Mouse (Mus musculus) hindbrain, postnatal 0 days (tissue): ENCODE measurements around the gene Pnpla2. TPM values are rescaled to one million over a fixed set of nuclear protein-coding genes. Genes with fewer than 3 reads are reported as not detected.

Experiments used
- ATAC-seq: fragments of 200-750 bp; cut with Nextera tagmentation; 2 replicates; pipeline ENCODE4 v1.8.0; 2017; ENCODE audit warnings: mild to moderate bottlenecking, moderate TSS enrichment, moderate library complexity
- DNase-seq: peaks from one replicate; pipeline ENCODE4 v3.0.0-alpha.2; 2015; ENCODE audit warnings: low spot score
- H3K27ac ChIP-seq: fragments of 300-500 bp; sonication (generic); 2 replicates; pipeline ENCODE4 v1.5.1; 2014; ENCODE audit warnings: mild to moderate bottlenecking
- H3K27me3 ChIP-seq: fragments of 300-500 bp; sonication (generic); 2 replicates; pipeline ENCODE4 v1.6.1; 2014; ENCODE audit warnings: low read length, mixed read lengths; ENCODE audit not compliant: insufficient read depth
- H3K36me3 ChIP-seq: fragments of 300-500 bp; sonication (generic); 2 replicates; pipeline ENCODE4 v1.6.1; 2014; ENCODE audit warnings: low read length, mixed read lengths; ENCODE audit not compliant: insufficient read depth
- H3K4me1 ChIP-seq: fragments of 300-500 bp; sonication (generic); 2 replicates; pipeline ENCODE4 v1.6.1; 2014; ENCODE audit warnings: antibody characterized with exemption, low read length, mixed read lengths; ENCODE audit not compliant: insufficient read depth
- H3K4me2 ChIP-seq: fragments of 300-500 bp; sonication (generic); 2 replicates; pipeline ENCODE4 v1.6.1; 2014; ENCODE audit warnings: low read depth, mild to moderate bottlenecking, low read length, moderate library complexity, mixed read lengths
- H3K4me3 ChIP-seq: fragments of 300-500 bp; sonication (generic); 2 replicates; pipeline ENCODE4 v1.5.1; 2014; ENCODE audit warnings: low read length
- H3K9ac ChIP-seq: fragments of 300-500 bp; sonication (generic); replicated peaks from 2 replicates; pipeline ENCODE4 v1.6.1; 2014; ENCODE audit warnings: mild to moderate bottlenecking, low read length, moderate library complexity, mixed read lengths
- H3K9me3 ChIP-seq: fragments of 300-500 bp; sonication (generic); 2 replicates; pipeline ENCODE4 v1.6.1; 2016; ENCODE audit warnings: low read length, mixed read lengths
- CTCF ChIP-seq: IDR thresholded peaks from 2 replicates; pipeline ENCODE4 v1.5.1; 2016; ENCODE audit warnings: antibody characterized with exemption, control low read depth, low read depth
- WGBS: fragments of 180-500 bp; shearing (Covaris S2); extraction: QIAGEN DNeasy Blood & Tissue Kit; methylation state at CpG from one replicate; pipeline ENCODE4 v1.1.7; 2014; 5-methylcytosine and 5-hydroxymethylcytosine counted together
- polyA plus RNA-seq: library from polyadenylated mRNA; unstranded; fragments of >200 nt; fragmentation: Nextera tagmentation; extraction: Ambion mirVana; gene quantifications from 2 replicates; pipeline ENCODE4 v1.2.1, GENCODE M21; 2015
- total RNA-seq: library from RNA; depleted of rRNA; stranded (reverse); fragments of >200 nt; gene quantifications from 2 replicates; pipeline ENCODE4 v1.2.3, GENCODE M21; 2014

The Pnpla2 gene
- total and polyA plus RNA-seq, 2 experiments from 2014 or later = 8.5 to 22.4 TPM

- no peak for ATAC-seq
- WGBS = 20% methylated on average over 5 of the region's 5 CpGs
- peak overlapping the region; percentile 46; the same call in 1 of the 2 replicates for H3K9ac ChIP-seq
These were observed 7.4 kb downstream of the Pnpla2 start for GRCm38 (mm10) chr7:141462333-141462821.

GRCm38 (mm10) chr7:141463824-141464602, 9.0 kb downstream of the Pnpla2 start:
- H3K27ac ChIP-seq = no peak overlapping the region
- H3K36me3 ChIP-seq = 0 out of 2 replicates have a peak, but pooled peaks cover 4% of the 10 kb centered on the region
- TF ChIP-seq CTCF = no peak
- peaks cover 29% of the 10 kb centered on the region for H3K27me3 ChIP-seq
- no peak overlapping the region for H3K4me2 ChIP-seq
- no peak overlapping the region for H3K9ac ChIP-seq
- no peak for DNase-seq
- H3K9me3 ChIP-seq = no peaks in the 10 kb centered on the region
- ATAC-seq = no peak
- peaks cover 12% of the 10 kb centered on the region; the same call in 1 of the 2 replicates for H3K4me1 ChIP-seq
- no peak overlapping the region for H3K4me3 ChIP-seq
- WGBS = 27% methylated on average over 12 of the region's 12 CpGs

More at GRCm38 (mm10) chr7:141462333-141462821, 7.4 kb downstream of the Pnpla2 start:
- Histone ChIP-seq H3K4me2 (peak overlapping the region; percentile 69), H3K36me3 (0 out of 2 replicates have a peak, but pooled peaks cover 4% of the 10 kb centered on the region), H3K4me3 (no peak overlapping the region), H3K27me3 (peaks cover 29% of the 10 kb centered on the region), H3K4me1 (no peaks in the 10 kb centered on the region; the same call in 1 of the 2 replicates), H3K9me3 (no peaks in the 10 kb centered on the region), H3K27ac (no peak overlapping the region)
- no peak for TF ChIP-seq CTCF
- DNase-seq = no peak

- peak overlapping the region; percentile 11; the same call in 1 of the 2 replicates for H3K4me3 ChIP-seq
- H3K27me3 ChIP-seq = peaks cover 29% of the 10 kb centered on the region
- H3K27ac ChIP-seq = no peak overlapping the region
- no peaks in the 10 kb centered on the region for H3K9me3 ChIP-seq
- no peak for DNase-seq
- peak overlapping the region; percentile 32 for H3K4me2 ChIP-seq
- no peak overlapping the region for H3K9ac ChIP-seq
- ATAC-seq = no peak
- H3K4me1 ChIP-seq = peaks cover 19% of the 10 kb centered on the region; the same call in 1 of the 2 replicates
- no peak for TF ChIP-seq CTCF
- 0 out of 2 replicates have a peak, but pooled peaks cover 1% of the 10 kb centered on the region for H3K36me3 ChIP-seq
- 5% methylated on average over 38 of the region's 38 CpGs for WGBS
These were observed 9.7 kb downstream of the Pnpla2 start for GRCm38 (mm10) chr7:141464603-141465201.

DNA sequence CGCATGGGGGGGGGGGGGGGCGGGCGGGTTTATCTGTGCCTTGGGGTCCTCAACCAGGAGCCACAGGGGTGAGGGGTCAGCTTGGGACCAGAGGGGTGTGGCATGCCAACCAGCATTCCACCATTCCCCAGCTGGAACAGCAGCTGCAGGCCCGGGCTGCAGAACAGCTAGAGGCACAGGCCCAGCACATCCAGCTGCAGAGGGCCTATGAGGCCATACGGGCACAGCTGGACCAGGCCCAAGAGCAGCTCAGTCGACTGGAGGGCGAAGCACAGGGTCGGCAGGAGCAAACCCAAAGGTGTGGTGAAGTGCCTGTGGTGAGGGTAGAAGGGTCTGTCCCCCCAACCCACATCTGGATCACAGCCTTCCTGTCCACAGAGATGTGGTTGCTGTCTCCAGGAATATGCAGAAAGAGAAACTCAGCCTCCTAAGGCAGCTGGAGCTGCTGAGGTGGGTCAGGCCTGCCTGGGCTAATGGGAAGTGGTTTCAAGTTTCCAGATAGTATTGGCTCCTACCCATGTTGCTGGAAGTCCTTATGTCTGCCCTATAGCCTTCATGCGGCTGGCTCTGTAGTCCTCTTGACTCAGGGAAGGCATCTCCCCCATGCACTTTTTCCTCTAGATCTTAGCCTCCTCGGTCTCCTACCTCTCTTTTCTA, 10.5 kb downstream of the Pnpla2 start:
- Histone ChIP-seq H3K27ac (no peak overlapping the region), H3K4me1 (peaks cover 20% of the 10 kb centered on the region; the same call in 1 of the 2 replicates), H3K4me3 (no peak overlapping the region), H3K9ac (no peak overlapping the region), H3K4me2 (no peak overlapping the region), H3K27me3 (peaks cover 29% of the 10 kb centered on the region), H3K9me3 (no peaks in the 10 kb centered on the region), H3K36me3 (no peaks in the 10 kb centered on the region)
- WGBS = 43% methylated on average over 8 of the region's 10 CpGs
- no peak for TF ChIP-seq CTCF
- no peak for ATAC-seq
- DNase-seq = no peak

DNA sequence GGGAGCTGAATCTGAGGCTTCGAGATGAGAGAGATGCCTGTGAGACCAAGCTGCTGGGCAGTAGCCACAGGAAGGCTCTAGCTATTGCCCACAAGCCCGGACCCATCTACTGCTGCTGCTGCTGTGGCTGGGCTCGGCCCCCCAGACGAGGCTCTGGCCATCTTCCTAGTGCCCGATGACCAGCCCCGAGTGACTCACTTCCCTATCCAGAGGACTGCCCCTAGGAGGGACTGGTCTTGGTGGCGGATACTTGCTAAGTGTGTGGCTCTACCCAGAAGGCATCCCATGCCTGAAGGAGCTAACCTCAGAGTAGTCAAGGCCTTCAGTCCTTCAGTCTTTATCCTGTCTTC, 11.0 kb downstream of the Pnpla2 start:
- ATAC-seq (no peak), DNase-seq (no peak)
- no peak for TF ChIP-seq CTCF
- Histone ChIP-seq H3K9me3 (no peaks in the 10 kb centered on the region), H3K4me1 (peaks cover 20% of the 10 kb centered on the region; the same call in 1 of the 2 replicates), H3K9ac (no peak overlapping the region), H3K36me3 (no peaks in the 10 kb centered on the region), H3K27ac (no peak overlapping the region), H3K4me2 (no peak overlapping the region), H3K27me3 (peaks cover 24% of the 10 kb centered on the region), H3K4me3 (no peak overlapping the region)
- WGBS = 81% methylated on average over 7 of the region's 7 CpGs

- peak overlapping the region; percentile 86; the same call in 1 of the 2 replicates for H3K27ac ChIP-seq
- no peak for TF ChIP-seq CTCF
These were observed 11.7 kb downstream of the Pnpla2 start for GRCm38 (mm10) chr7:141466607-141467148.

More at GRCm38 (mm10) chr7:141466607-141467148, 11.7 kb downstream of the Pnpla2 start:
- Histone ChIP-seq H3K4me3 (peak overlapping the region; percentile 55), H3K36me3 (peaks cover 3% of the 10 kb centered on the region; the same call in 1 of the 2 replicates), H3K9me3 (no peaks in the 10 kb centered on the region), H3K4me2 (peak overlapping the region; percentile 74), H3K27me3 (peaks cover 20% of the 10 kb centered on the region), H3K9ac (peak overlapping the region; percentile 69), H3K4me1 (peaks cover 20% of the 10 kb centered on the region; the same call in 1 of the 2 replicates)
- no peak for DNase-seq
- ATAC-seq = no peak
- WGBS = 63% methylated on average over 10 of the region's 10 CpGs
